Mouse (Mus musculus) retina, adult 2 months (tissue): ENCODE measurements at regions not wholly inside any gene's neighbourhood (a gene's known extent, or its start where the extent isn't known, plus 50 kb on each side); places are given as distances from the start of the nearest gene placed in this dataset.

Experiments
- DNase-seq: peaks from one replicate; pipeline ENCODE4 v3.0.0-alpha.2; 2012; ENCODE audit warnings: low read depth, low spot score

DNA sequence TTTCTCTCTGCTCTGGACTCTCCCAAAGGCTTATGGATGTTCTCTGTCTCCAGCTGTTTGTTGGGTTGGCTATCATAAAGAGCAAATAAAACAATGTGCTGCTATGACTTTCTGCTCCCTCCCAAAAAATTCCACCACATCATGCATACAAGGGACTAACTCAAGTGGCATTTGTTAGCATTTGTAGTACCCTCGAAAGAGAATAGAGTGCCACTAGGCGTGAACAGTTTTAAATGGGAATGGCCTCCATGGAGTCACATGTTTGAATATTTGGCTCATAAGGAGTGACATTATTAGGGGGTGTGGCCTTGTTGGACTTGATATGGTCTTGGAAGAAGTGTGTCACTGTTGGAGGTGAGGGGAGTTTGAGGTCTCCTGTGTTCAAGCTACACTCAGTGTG lies 86.5 kb upstream of the Serbp1 start:
- no peak for DNase-seq

DNA sequence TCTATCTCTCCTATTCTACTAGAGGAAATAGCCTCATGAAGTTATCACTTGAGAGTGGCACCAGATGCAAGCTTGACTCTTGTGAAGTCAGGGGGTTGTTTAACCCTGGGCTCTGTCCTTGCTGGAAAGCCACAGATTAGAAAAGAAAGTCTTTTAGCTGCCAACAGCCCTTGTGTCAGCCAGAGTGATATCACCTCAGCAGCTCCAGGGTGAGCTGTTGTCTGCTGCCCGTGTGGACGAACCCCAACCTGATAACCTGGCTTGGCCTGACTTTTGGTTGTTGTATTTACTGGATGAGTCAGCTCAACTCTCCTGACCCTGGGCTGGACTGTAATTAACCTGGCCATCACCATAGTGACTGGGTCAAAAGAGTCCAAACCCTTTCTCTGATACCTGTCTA lies 88.6 kb upstream of the Serbp1 start:
- DNase-seq: no peak

GRCm38 (mm10) chr6:67146708-67147107 lies 91.3 kb upstream of the Serbp1 start:
- DNase-seq: no peak

- no peak for DNase-seq
Observed at GRCm38 (mm10) chr6:67145969-67146368, 92.0 kb upstream of the Serbp1 start.

DNA sequence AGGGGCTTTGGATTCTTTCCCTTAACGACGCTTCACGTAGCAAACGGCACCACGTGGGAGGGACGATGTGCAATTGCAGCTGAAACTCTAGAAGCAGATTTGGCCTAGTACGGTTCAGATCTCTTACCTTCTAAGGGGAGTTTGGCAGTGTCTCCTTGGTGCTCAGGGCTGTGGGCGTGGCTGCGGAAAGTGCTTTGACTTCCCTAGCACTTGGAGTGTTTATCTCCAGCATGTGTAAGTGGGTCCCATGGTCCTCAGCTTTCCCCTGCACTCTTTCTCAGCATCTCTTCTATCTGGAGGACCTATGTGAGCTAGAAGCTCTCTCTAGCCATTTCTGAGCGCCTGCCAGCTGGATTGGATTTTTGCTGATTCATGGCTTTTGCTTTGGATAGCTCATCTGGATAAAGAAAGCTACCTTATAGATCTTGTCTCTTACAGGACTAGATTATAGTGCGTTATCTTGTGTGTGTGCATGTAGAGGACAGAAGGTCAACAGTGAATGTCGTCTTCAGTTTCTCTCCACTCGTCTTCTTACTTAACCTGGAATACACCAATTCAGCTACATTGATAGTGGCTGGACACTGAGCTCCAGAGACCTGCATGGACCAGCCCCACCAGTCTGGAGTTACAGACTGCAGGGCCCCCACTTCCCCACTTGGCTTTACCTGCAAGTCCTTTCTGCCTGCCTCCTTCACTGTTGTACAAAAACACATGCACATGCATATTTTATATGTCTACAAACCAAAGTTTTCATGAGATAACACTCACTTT lies 92.8 kb upstream of the Serbp1 start:
- no peak for DNase-seq

- DNase-seq: no peak
Observed at GRCm38 (mm10) chr6:67142179-67142578, 95.8 kb upstream of the Serbp1 start.

- no peak for DNase-seq
Observed at GRCm38 (mm10) chr6:67140645-67141250, 97.2 kb upstream of the Serbp1 start.

- no peak for DNase-seq
Observed at GRCm38 (mm10) chr6:67139012-67139375, 99.0 kb upstream of the Serbp1 start.

DNA sequence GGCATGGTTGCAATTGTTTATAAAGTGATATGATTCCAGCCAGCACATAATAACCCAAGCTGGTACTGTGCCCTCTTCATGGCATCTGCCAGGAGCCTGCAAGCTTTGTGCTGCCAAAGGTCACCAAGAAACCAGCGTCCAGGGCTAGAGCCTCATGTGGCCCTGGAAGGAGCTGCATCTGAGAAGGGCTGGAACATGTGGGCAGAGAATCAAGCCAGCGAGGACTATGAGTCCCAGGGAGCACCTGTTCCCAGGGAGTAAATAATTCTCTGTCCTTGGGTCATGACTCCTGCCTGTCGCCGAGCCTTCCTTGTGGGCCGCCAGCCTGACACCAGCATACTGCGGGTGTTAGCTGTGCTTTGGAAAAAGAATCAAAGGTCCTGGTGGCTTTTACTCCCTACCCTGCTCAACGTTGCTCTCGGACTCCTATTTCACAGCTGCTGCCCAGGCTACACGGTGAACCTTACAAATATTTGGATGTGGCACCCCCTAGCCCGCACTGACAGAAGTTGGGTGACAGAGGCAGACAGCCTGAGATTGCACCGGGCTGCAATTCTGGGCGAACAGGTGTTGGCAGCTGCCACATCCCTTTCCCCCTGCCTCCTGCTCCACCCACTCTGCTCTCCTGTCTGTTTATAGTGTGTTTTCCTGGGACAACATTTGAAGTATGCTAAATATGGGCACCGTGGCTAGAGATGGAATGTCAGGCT lies 99.5 kb upstream of the Serbp1 start:
- DNase-seq: no peak

DNA sequence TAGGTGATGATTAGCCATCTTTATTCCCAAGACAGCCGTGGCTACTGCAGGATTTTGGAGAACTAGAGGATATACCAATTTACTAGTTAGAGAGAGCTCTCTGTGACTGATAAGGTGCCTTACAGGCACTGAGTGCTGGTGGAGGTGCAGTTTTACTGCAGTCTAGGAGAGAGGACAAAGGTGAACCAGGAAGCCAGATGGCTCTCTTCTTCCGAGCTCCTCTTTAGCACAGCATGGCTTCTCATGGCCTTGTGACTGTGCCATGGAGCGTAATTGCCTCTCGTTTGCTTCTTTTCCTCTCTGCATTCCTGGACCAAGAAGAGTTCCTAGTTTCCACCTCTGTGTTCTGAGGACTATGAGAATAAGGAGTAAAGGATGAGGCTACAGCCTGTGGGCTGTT lies 100.2 kb upstream of the Gadd45a start:
- no peak for DNase-seq

DNA sequence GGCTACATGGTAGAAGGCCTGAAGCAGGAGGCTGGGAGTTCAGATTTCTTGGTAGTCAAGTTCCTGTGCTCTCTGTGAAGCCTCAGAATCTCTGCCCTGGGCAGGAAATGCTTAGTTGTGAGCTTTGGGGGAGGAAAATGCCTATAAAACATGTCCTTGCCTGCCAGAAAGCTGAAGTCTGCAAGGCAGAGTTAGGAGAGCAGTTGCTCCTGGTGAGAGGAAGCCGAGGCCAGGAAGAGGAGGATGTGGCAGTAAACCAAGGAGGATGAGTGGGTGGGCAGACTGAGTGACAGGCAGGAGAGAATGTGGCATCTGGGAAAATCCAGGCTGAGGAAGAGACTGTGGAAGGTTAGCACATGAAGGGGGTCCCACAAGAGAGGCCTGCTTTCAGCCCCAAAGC lies 97.7 kb upstream of the Gadd45a start:
- DNase-seq: no peak

GRCm38 (mm10) chr6:67130540-67131301 lies 93.5 kb upstream of the Gadd45a start:
- no peak for DNase-seq

DNA sequence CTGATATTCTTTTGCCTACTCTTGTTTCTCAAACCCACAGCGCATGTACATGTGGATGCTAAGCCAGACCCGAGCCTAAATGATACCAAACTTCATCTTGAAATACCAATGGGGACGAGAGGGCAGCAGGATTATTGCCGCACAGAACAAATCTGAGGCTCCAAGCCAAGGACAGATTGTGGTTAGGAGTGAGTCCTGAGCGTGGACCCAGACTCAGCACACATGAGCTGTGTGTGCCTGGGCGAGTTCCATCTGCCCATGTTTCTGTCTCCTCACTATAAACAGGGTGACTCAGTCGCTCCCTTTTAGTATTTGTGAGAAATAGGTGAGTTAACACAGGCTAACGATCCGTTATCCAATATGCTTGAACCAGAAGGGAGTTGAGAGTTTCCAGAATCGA lies 92.4 kb upstream of the Gadd45a start:
- DNase-seq: no peak

DNA sequence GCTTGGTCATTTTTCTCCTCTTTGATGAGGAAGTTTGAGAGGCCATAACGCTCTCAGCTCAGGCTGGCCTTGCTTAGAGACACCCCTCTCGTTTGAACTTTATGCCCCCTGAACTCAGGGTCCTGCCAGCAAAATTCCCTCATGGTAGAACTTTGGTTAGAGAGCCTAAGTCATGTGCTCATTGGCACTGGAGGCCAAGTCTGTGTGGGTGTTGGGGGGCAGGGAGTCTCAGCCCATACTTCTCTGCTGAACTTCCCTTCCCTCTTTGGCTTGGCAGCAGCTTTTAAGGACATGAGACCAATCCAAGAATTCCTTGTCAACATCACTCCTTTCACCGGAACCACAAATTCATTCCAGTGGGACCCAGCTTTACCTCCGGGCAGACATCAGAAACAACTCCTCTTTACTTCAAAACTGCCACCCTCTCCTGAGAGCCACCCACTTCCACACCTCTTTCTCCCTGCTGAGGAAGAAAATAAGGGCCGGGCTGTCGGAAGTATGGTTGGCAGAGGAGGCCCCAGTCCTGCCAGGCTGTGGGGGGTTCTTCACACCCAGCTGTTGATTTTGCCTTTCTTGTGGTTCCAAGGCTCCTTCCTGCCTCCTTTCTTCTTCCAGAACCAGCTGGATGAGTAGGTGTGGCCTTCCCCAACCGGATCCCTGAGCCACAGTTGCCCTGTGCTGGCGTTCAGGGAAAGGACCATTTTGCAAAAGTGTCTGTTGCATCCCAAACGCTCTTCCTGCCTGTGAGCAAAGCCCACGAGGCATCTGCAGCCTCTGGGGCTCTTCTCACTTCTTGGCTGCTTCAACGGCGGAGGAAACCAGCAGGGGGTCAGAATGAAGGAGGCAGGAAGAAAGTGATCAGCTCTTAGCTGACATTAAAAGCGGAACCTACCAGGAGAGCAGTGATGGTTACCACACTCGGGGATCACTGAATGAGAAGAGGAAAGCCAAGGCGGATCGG lies 91.5 kb upstream of the Gadd45a start:
- DNase-seq: no peak

- DNase-seq: no peak
Observed at GRCm38 (mm10) chr6:67127727-67128126, 90.5 kb upstream of the Gadd45a start.

DNA sequence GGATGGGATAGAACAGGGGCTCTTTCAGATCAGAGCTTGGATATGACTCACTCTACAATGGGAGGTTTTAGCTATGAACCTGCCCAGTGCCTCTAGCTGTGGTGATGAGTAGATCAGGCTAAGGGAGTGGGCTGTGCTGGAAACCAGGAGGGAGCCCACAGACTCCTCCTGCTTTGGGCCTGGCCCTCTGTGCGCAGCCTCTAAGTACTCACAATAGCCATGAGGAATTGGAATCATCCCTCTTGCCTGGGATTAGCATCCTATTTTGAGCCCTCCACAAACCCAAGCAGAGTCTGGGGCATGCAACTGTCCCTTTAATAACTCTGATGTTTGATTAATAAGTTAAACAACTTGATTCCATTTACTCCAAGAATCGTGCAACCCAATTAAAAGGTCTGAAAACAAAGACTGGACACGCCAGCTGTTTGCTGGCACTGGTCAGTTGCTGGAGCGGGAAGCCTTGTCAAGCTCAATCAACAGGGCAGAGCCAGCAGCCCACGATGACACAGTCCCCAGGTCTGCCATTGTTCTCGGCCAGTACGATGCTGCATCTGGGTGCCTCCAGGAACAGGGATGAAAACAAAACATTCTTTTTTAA lies 88.6 kb upstream of the Gadd45a start:
- DNase-seq: no peak

- DNase-seq: no peak
Observed at GRCm38 (mm10) chr6:67124089-67124488, 86.8 kb upstream of the Gadd45a start.

DNA sequence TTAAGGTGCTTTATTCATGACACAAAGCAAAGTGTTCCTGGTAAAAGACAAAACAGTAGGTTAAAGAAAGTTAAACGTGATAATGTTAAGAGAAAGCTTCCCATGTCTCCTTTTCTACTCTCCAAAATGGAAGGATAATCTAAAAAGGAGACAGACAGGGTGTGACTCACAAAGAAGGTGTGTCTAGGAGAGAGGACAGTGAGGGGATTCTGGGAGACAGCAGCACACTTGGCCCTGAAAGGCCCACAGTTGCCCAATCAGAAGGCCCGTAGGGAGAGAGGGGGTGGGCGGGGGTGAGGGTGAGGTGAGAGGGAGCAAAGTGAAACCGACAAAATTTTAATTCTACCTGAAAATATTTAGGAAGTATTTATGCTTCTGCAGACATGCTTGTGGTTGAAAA lies 85.8 kb upstream of the Gadd45a start:
- DNase-seq: no peak

- DNase-seq: no peak
Observed at GRCm38 (mm10) chr6:67116306-67116705, 79.0 kb upstream of the Gadd45a start.

- no peak for DNase-seq
Observed at GRCm38 (mm10) chr6:67115505-67116303, 78.4 kb upstream of the Gadd45a start.
